Mouse (Mus musculus) heart, postnatal 0 days (tissue): ENCODE data around the gene Kbtbd13. TPM values are rescaled to one million over a fixed set of nuclear protein-coding genes. Genes with fewer than 3 reads are reported as not detected.

Experiments
- ATAC-seq: fragments of 200-750 bp; cut with Nextera tagmentation; 2 replicates; pipeline ENCODE4 v1.8.0; 2017; ENCODE audit warnings: low read depth, moderate number of reproducible peaks, moderate library complexity; ENCODE audit not compliant: insufficient read depth
- DNase-seq: peaks from one replicate; pipeline ENCODE4 v3.0.0-alpha.2; 2016; ENCODE audit warnings: low spot score
- H3K27ac ChIP-seq: fragments of 300-500 bp; sonication (generic); 2 replicates; pipeline ENCODE4 v1.5.1; 2014; ENCODE audit warnings: low read depth, mild to moderate bottlenecking
- H3K27me3 ChIP-seq: fragments of 300-500 bp; sonication (generic); 2 replicates; pipeline ENCODE4 v1.6.1; 2014; ENCODE audit warnings: low read length, mixed read lengths; ENCODE audit not compliant: control insufficient read depth, insufficient read depth
- H3K36me3 ChIP-seq: fragments of 300-500 bp; sonication (generic); replicated peaks from 2 replicates; pipeline ENCODE4 v1.6.1; 2014; ENCODE audit warnings: low read length, mixed read lengths; ENCODE audit not compliant: control insufficient read depth, insufficient read depth
- H3K4me1 ChIP-seq: fragments of 300-500 bp; sonication (generic); 2 replicates; pipeline ENCODE4 v1.6.1; 2014; ENCODE audit warnings: antibody characterized with exemption; ENCODE audit not compliant: control insufficient read depth, insufficient read depth
- H3K4me2 ChIP-seq: fragments of 300-500 bp; sonication (generic); 2 replicates; pipeline ENCODE4 v1.6.1; 2014; ENCODE audit warnings: low read depth, mild to moderate bottlenecking, low read length, moderate library complexity
- H3K4me3 ChIP-seq: fragments of 300-500 bp; sonication (generic); 2 replicates; pipeline ENCODE4 v1.5.1; 2014; ENCODE audit warnings: low read depth, low read length
- H3K9ac ChIP-seq: fragments of 300-500 bp; sonication (generic); replicated peaks from 2 replicates; pipeline ENCODE4 v1.6.1; 2014; ENCODE audit warnings: low read depth, low read length, mixed read lengths
- H3K9me3 ChIP-seq: fragments of 300-500 bp; sonication (generic); replicated peaks from 2 replicates; pipeline ENCODE4 v1.6.1; 2016; ENCODE audit warnings: low read length; ENCODE audit not compliant: control insufficient read depth
- CTCF ChIP-seq: IDR thresholded peaks from 2 replicates; pipeline ENCODE4 v1.5.1; 2016; ENCODE audit warnings: antibody characterized with exemption, control low read depth, low read depth
- EP300 ChIP-seq: IDR thresholded peaks from 2 replicates; pipeline ENCODE4 v1.6.1; 2016; ENCODE audit warnings: antibody characterized with exemption, low read depth
- WGBS: fragments of 180-500 bp; shearing (Covaris S2); extraction: QIAGEN DNeasy Blood & Tissue Kit; methylation state at CpG from one replicate; pipeline ENCODE4 v1.1.7; 2014; 5-methylcytosine and 5-hydroxymethylcytosine counted together
- polyA plus RNA-seq: library from polyadenylated mRNA; unstranded; fragments of >200 nt; fragmentation: Nextera tagmentation; extraction: Ambion mirVana; gene quantifications from 2 replicates; pipeline ENCODE4 v1.2.1, GENCODE M21; 2015
- total RNA-seq: library from RNA; depleted of rRNA; stranded (reverse); fragments of >200 nt; gene quantifications from 2 replicates; pipeline ENCODE4 v1.2.3, GENCODE M21; 2014; ENCODE audit warnings: low replicate concordance; rRNA removed

The Kbtbd13 gene
- total and polyA plus RNA-seq, 2 experiments from 2014 or later: 0.63 to 1.1 TPM

DNA sequence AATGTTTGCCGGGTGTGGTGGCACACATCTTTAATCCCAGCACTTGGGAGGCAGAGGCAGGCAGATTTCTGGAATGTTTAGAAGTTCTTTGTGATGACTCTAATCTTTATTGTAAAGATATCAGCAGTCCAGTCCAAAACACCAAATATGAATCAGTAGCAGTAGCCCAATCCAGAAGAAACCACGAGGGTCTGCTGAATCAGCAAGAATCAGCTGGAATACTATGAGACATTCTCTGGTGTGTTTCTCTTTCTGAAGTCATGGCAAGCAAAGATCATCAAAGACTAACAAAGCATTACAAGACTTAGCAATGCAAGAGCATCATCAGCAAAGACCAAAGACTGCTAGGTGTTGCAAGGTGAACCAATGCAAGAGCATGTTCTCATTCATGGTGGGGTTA, 51.0 kb downstream of the Kbtbd13 start:
- H3K4me1 ChIP-seq: no peaks in the 10 kb centered on the region
- 85% methylated on average over 2 of the region's 2 CpGs for WGBS
- H3K4me2 ChIP-seq: no peak overlapping the region
- peaks cover 8% of the 10 kb centered on the region for H3K9me3 ChIP-seq
- no peaks in the 10 kb centered on the region for H3K27me3 ChIP-seq
- no peak overlapping the region for H3K9ac ChIP-seq
- DNase-seq: no peak
- ATAC-seq: no peak
- TF ChIP-seq CTCF (no peak), EP300 (no peak)
- H3K27ac ChIP-seq: no peak overlapping the region
- H3K36me3 ChIP-seq: no peaks in the 10 kb centered on the region
- no peak overlapping the region for H3K4me3 ChIP-seq

GRCm38 (mm10) chr9:65339146-65339545, 52.3 kb downstream of the Kbtbd13 start:
- Histone ChIP-seq H3K4me3 (no peak overlapping the region), H3K27me3 (no peaks in the 10 kb centered on the region), H3K36me3 (no peaks in the 10 kb centered on the region), H3K27ac (no peak overlapping the region), H3K9me3 (peaks cover 8% of the 10 kb centered on the region), H3K4me1 (no peaks in the 10 kb centered on the region), H3K9ac (no peak overlapping the region), H3K4me2 (no peak overlapping the region)
- TF ChIP-seq CTCF (no peak), EP300 (no peak)
- no peak for ATAC-seq
- 83% methylated on average over 4 of the region's 4 CpGs for WGBS
- DNase-seq: no peak

Other genes with a start within 250 kb of the Kbtbd13 start
- 1.8 and 7.7 TPM in 2 replicates for gene Parp16, start 196.3 kb downstream of the Kbtbd13 start, total RNA-seq
- 5.7 and 5.8 TPM in 2 replicates for gene Parp16, start 196.3 kb downstream of the Kbtbd13 start, polyA plus RNA-seq
- gene Cilp, start 126.5 kb downstream of the Kbtbd13 start, total RNA-seq: 0.73 and 0.88 TPM in 2 replicates
- gene Cilp, start 126.5 kb downstream of the Kbtbd13 start, polyA plus RNA-seq: 0.19 and 0.21 TPM in 2 replicates
- 37.4 and 37.8 TPM in 2 replicates for gene Clpx, start 97.4 kb downstream of the Kbtbd13 start, total RNA-seq
- gene Clpx, start 97.4 kb downstream of the Kbtbd13 start, polyA plus RNA-seq: 64.3 and 68.3 TPM in 2 replicates
- gene Pdcd7, start 45.5 kb downstream of the Kbtbd13 start, total RNA-seq: 9.4 and 10.6 TPM in 2 replicates
- gene Pdcd7, start 45.5 kb downstream of the Kbtbd13 start, polyA plus RNA-seq: 4.7 and 5.9 TPM in 2 replicates
- gene Ubap1l, start 30.6 kb downstream of the Kbtbd13 start, total RNA-seq: not detected in 2 replicates
- 0.11 and 0.21 TPM in 2 replicates for gene Ubap1l, start 30.6 kb downstream of the Kbtbd13 start, polyA plus RNA-seq
- gene Rasl12, start 6.9 kb upstream of the Kbtbd13 start, total RNA-seq: 1.8 and 8.5 TPM in 2 replicates
- gene Rasl12, start 6.9 kb upstream of the Kbtbd13 start, polyA plus RNA-seq: 7.5 and 7.9 TPM in 2 replicates
- gene Slc51b, start 31.3 kb upstream of the Kbtbd13 start, total RNA-seq: not detected in 2 replicates
- not detected in 2 replicates for gene Slc51b, start 31.3 kb upstream of the Kbtbd13 start, polyA plus RNA-seq
- gene Mtfmt, start 44.1 kb upstream of the Kbtbd13 start, total RNA-seq: 11.5 and 15.9 TPM in 2 replicates
- gene Mtfmt, start 44.1 kb upstream of the Kbtbd13 start, polyA plus RNA-seq: 9.1 TPM in 2 replicates
- gene Spg21, start 69.3 kb upstream of the Kbtbd13 start, total RNA-seq: 43.2 and 52.4 TPM in 2 replicates
- gene Spg21, start 69.3 kb upstream of the Kbtbd13 start, polyA plus RNA-seq: 41.3 and 44.7 TPM in 2 replicates
- gene Ankdd1a, start 128.5 kb upstream of the Kbtbd13 start, total RNA-seq: not detected in 2 replicates
- gene Ankdd1a, start 128.5 kb upstream of the Kbtbd13 start, polyA plus RNA-seq: not detected in 2 replicates
- 12.8 and 21.0 TPM in 2 replicates for gene Plekho2, start 188.4 kb upstream of the Kbtbd13 start, total RNA-seq
- gene Plekho2, start 188.4 kb upstream of the Kbtbd13 start, polyA plus RNA-seq: 7.6 and 8.3 TPM in 2 replicates
- 7.1 and 32.7 TPM in 2 replicates for gene Pif1, start 195.5 kb upstream of the Kbtbd13 start, total RNA-seq
- gene Pif1, start 195.5 kb upstream of the Kbtbd13 start, polyA plus RNA-seq: 2.5 and 2.6 TPM in 2 replicates
- 94.5 and 121 TPM in 2 replicates for gene Rbpms2, start 238.0 kb upstream of the Kbtbd13 start, total RNA-seq
- gene Rbpms2, start 238.0 kb upstream of the Kbtbd13 start, polyA plus RNA-seq: 108 and 117 TPM in 2 replicates